Mouse (Mus musculus) right cerebral cortex, postnatal 14 days (tissue): ENCODE data around the gene Tnnc2.

Experiments used
- DNase-seq: peaks from one replicate; pipeline ENCODE4 v3.0.0; 2022

Tnnc2 gene

DNA sequence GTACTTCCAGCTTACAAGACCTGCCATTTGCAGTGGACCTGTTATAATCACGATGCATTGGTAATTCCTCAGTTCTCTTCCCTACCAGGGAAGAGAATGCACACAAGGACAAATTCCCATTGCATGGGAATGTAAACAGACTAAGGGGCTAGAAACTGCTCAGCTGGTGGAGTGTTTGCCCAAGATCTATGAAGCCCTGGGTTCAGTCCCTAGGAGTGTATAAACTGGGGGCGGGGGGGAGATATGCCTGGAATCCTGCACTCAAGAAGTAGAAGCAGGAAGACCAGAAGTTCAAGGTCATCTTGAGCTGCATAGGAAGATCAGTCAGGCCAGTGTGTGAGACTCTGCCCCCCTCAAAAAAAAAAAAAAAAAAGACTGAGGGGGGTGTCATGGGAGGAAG is 46.5 kb downstream of the Tnnc2 start:
- no peak for DNase-seq

- no peak for DNase-seq
Measured at GRCm38 (mm10) chr2:164731719-164732118, 48.0 kb downstream of the Tnnc2 start.
